Mouse (Mus musculus): ENCODE data around the gene Tssk4.
A peak's percentile ranks its signal among the peaks of the same experiment; 100 is the strongest.

Tssk4 gene

DNA sequence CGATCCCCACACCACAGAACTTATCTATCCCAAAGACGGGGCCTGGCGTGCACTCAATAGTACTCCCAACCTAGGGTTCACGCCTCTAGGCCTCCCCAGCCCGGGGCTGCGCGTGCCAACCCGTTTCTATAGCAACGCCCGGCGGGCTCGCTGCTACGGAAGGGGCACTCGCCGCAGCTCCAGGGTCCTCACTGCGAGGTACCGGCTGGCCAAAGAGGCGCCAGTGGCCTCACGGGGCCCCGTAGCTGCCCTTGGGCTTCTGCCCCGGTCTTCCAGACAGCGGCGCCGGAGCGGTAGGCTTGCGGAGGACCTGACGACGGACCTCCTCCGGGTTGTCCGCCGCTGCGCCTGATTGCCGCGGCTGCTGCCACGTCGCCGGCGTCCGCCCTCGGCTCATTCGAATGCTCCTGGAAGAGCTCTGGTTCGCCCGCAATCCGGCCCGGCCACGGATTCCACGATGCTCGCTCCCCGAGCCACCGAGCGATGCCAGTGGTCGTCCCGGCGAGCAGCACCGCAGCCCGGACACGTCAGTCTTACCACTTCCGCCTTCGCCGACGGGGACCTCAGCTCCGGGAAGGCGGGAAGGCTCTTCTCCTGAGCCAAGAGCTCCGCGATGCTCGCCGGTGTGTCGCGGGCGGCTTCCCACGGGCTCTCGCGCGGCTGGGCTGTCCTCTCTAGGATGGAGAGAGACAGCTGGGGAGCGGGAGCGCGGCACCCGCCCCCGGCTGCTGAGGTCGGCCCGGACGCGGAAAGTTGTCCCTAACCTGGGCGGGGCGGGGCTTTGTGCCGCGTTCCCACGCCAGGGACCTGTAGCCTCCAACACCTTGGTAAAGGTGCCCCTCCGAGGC, 6.7 kb upstream of the Tssk4 start, which contains the start of gene Tm9sf1:
TSS of gene Tm9sf1 (minus strand) at position 747 of the 848 bp plus-strand sequence.
- peak; percentile 89 for DNase-seq

DNA sequence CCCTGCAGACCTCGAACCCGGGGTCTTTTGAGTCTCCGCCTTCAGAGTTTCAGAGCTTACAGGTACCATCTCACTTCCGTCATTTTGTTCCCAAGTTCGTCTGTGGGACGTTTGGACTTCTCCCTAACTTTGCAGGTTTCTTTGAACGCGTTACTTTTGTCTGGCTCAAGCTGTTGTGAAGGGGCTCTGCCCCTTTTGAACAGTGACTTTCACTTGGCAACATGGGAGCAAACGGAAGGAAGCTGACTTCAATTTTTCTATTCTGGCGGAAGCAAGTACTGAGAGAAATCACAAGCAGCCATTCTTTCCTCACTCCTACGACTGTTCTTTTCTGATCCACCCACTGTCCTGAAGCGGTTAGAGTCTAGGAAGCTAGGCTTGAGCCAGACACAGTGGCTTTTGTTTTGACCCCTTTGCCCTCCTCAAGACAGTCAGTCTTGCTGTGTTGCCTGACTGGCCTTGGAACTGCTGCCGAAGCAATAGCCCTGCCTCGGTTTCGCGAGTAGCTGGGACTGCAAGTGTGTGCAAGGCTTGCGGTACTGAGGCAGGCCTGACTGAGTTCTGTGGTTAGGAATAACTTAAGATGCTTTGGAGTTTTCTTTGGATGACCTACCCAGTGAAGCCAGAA, 5.6 kb upstream of the Tssk4 start:
- no peak for DNase-seq

DNA sequence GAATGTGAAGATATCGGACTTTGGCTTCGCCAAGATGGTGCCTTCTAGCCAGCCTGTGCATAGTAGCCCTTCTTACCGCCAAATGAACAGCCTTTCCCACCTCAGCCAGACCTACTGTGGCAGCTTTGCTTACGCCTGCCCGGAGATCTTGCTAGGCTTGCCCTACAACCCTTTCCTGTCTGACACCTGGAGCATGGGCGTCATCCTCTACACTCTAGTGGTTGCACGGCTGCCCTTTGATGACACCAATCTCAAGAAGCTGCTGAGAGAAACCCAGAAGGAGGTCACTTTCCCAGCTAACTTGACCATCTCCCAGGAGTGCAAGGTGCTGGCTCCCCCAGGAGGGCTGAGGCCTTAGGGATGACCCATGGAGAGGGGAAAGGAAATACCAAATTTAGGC, 1.5 kb downstream of the Tssk4 start:
- no peak for DNase-seq

DNA sequence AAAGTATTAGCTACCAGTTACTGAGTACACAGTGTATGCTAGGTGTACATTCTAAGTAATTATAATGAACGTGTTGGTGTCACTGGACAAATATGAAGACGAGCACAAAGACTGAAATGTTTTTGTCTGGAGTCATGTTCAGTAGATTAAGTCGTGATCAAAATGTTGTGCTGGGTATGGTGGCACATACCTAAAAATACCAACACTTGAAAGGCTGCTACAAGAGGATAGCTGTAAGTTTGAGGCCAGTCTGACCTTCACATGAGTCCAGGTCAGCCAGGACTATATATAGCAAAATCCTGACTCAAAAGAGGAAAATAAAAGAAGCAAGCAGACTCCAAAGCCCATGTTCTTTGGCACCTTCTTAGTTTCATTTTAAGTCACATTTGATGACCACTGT, 7.0 kb downstream of the Tssk4 start:
- DNase-seq, result no peak

DNA sequence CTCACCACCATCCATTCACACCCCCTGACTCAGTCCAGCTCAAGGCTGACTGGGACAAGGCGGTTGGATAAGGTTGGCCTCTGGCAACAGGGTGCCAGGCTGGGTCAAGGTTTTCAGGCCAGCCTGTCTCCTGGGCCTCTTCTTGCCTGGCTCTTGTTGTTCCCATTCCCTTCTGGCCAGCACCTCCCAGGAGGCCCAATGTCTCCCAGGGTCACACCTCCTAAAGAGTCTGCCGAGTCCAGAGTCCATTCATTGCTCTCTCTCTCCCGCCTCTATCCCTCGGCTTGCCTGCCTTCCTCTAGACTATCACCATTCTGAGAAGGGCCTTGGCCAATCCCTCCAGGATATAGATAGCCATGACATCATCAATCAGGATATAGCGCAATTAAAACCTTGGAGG, 8.0 kb downstream of the Tssk4 start:
- peak; percentile 73 for DNase-seq

DNA sequence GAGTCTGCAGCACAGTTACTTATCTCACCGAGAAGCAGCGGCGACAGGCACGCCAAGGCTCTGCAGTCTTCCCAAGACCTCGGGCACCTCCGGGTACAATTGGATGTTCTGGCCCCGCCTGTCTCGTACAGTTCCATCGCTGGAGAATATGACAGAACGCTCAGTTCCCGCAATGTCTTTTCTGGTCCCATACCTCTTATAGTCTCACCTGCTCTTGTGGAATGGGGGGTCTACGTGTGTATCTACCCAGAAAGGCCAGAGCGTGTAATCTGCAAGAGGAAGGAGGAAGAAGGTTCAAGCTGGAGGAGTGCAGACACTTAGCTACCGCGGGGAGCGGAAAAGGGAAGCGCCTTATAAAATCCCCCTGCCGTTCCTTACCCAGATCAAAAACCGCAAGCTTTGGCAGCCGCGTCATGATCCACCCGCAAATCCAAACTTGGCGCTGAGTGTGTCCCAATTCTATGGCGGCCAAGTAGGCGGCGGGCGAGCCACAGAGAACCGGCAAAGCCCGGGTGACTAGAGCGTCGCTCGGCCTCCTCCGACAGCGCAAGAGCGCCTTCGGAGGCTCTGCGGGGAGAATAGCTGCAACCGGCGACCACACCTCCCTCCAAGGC, 10.1 kb downstream of the Tssk4 start, which contains the start of gene Mdp1:
TSS of gene Mdp1 (minus strand) at position 549 of the 614 bp plus-strand sequence.
- peak; percentile 71 for DNase-seq

DNA sequence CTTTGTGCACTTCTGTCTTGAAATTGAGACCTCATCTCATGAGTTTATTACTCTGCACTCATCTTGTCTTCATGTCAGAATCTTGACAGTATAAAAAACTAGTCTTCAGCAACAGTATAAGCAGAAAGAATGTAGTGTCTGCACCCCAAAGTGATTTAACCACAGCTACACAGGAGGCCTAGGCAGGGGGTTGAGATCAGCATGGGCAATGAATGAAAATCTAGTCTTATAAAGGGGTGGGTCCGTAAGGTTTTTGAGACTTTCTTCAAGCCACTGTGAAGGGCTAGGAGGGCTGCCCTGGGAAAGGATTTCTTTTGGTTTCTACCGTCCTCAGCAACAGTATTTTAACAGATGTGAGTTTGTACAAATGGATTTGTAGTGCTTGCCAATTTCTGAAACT, 10.7 kb downstream of the Tssk4 start:
- DNase-seq, result no peak

DNA sequence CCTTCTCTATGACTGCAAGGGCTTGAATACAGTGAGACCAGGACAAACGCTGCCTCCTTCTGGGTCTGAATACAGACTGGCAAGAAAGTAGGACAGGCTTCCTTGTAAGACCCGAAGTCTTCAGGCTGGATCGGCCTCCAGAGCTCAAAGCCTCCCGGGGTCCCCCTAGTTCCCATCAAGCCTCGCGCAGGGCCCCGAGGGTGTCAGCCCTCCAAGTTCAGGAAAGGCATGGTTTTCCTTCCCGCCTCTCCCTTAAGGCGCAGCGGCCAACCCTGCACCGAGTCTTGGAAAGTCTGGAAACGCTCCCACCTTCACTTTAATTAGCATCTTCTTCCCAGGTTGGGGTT, 21.5 kb downstream of the Tssk4 start:
- no peak for DNase-seq

DNA sequence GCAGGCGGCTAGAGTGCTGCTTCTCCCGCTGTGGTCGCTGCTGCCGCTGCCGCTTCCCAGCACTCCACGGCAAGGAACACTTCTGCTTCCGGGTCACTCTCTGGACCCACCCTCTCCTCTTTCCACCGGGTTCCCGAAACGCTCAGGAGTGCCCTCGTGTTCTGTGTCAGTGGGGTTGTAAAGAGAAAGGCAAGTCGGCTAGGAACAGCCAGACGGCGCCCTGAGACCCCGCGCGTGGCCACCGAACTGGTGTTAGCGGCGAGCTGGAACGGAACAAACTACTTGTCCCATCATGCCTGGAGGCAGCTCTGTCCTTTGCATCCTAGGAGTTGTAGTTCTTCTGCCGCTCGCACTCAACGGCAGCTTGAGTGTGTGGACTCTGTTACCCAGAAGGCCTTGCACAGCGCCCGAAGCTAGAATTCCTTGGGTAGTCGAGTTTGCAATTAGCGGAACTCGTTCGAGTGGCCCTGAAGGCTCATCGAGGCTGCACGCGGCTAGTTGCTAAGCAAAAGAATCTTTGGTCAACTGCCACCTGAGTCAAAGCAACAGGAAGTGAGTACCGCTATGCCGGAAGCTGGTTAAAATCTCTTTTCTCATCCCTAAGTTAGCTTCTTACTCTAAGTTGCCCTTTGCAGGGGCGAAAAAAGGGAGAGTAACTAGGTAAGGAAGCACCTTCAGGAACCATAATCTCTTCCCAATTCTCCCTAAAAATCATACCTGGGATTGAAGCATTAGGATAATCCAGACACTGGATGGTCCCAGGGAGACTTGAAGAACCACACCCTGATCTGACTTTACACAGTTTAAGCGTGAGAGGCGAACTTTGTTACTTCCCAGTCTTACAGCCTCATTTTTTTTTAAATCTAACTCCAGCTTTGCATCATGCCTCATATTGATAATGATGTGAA, 22.1 kb downstream of the Tssk4 start, which contains the start of the genes Gmpr2 and Nedd8:
TSS of gene Gmpr2 (plus strand) at position 109 of the 908 bp plus-strand sequence.
TSS of gene Nedd8 (minus strand) at position 292 of the 908 bp plus-strand sequence.
- DNase-seq, result peak; percentile 97

DNA sequence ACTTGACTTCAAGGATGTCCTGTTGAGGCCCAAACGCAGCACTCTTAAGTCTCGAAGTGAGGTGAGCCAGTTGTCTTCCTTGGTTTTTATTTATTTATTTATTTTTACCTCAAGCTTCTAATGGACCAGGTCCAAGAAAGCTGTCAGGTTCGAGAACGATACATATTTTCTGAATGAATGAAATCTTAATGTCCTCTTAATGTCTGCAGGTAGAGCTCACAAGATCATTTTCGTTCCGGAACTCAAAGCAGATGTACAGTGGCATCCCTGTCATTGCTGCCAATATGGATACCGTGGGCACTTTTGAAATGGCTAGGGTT, 22.7 kb downstream of the Tssk4 start:
- DNase-seq, result no peak

DNA sequence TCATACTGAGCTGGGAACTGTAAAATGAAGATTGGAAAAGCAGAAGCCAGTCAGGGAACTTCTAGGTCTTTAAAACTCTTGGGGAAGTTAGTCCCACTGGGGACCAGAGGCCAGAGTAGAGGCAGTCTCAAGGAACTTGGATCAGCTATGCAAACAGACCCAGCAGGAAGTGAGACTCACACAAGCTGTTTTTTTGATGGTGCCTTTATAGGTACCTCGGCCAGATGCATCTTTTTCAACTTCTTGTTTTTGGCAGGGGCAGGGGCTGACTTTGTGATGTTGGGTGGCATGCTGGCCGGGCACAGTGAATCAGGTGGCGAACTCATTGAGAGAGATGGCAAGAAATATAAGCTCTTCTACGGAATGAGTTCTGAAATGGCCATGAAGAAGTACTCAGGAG, 27.6 kb downstream of the Tssk4 start:
- no peak for DNase-seq

DNA sequence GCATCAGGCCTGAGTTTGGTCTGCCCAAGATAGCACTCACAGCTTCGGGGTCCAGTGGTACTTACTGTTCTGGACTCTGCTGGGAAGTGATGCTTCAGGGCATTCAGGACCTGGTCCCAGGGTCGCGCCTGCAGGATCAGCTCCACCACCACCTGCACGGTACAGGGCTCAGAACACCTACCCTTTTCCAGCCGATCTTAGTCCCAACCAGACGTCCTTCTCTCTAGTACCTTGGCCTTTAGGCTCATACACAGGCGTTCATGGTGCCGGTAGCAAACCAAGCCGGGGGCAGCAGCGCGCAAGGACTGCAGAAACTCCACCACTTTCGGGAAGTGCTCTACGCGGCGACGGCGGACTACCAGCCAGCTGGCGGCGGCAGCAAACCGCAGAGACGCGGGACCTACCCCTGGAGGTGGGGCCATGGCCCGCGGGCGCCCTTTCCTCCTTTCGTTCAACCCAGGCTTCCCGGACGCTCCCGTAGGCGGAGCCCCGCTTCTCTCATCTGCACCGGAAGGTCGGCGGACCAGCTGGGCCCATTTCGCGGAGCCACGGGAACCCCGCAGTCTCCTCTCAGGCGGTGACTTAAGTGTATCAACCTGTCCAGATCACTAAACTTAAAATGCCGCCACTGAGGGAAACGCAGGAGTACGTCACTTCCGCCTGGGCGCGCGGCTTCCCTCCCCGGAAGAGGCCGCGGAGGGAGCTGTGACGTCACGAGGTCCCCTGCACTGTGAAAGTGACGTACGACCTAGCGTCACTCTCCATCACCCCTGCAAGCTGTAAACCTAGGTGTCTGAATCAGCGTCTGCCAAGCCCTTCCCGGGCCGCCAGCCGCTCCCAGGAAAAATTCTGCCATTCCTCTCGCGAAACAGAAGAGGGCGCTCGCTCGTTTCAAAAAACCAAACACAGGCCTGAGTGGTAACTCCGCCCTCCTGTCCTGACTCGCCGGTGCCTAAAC, 31.5 kb downstream of the Tssk4 start, which contains the start of gene Tinf2:
TSS of gene Tinf2 (minus strand) at position 661 of the 958 bp plus-strand sequence.
- DNase-seq, result peak; percentile 94

DNA sequence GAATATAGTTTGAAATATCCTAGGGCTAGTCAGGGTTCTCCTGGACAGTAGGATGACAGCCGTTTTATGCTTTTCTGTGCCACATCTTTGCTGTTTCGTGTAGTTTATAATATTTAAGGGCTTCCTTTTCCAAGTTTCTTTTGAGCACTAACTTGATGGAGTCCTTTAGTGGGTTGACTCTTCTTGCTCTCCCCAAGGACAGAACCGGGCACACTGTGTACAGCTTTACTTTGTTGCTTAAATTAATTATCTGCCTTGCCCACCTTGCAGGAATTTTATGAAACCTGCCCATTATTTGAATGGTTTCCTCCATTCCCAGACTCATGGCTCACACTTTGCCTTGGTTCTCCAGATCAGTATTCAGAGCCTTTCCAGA, 32.1 kb downstream of the Tssk4 start:
- DNase-seq, result no peak

DNA sequence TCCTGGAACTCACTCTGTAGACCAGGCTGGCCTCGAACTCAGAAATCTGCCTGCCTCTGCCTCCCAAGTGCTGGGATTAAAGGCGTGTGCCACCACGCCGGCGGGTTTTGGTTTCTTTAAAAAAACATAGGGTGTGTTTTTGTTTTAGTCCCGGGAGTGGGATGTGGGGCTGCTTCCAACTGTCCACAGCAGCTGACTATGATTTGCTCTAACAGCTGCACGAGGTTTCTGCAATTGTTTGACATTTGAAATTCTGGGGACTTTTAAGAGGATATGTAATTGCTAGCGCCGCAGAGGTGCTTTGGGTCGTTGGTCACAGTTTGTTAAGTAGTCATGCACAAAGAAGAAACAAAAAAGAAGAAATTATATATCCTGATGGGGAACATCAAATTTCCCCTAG, 39.4 kb downstream of the Tssk4 start:
- DNase-seq, result no peak

DNA sequence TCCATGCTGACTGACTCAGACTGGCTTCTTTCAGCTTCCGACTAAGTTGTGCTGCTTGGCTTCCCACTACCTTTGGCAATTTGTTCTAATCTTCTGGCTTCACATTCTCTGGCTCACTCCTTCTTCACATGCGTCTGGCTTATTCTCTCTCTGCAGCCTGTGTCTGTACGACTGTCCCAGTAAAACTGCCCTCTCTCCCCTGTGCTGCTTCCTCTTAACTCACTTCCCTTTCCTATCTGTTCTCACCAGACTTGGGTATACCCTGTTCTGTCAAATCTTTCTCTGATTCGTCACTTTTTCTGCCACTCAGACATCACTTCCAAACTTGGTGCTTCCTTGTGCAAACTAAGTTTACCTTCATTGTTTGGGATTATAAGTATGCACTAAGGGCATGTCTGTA, 47.2 kb downstream of the Tssk4 start:
- no peak for DNase-seq

DNA sequence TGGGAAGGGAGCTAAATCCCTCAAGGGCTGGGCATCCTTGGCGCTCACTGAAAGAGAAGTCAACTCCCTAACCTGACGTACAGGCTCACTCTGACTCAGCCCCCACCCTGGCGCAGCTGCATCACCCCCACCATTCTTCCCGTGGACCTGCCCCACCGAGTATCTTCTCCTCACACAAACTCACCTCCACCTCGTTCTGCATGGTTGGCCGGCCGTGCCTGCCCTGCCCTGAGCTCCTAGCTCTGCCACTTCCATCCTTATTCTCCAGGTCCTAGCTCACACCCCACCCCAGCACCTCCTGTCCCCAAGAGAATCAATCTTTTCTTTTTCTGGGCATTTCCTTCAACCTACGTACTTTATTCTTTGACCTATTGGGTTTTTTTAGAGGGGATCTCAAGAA, 51.1 kb downstream of the Tssk4 start:
- no peak for DNase-seq

Data from kidney, adult 11 months (tissue).